24 mouse cellular contexts compared by ENCODE assay signal in genomic region chr17:32298125-32298524, GRCm38 (mm10). TPM values are rescaled to one million over a fixed set of nuclear protein-coding genes. Genes with fewer than 3 reads are reported as not detected.
A peak's percentile ranks its signal among the peaks of the same experiment; 100 is the strongest.
DNase-seq lines count a peak whose midpoint lies in the region; ATAC-seq and TF ChIP-seq lines count a peak whose summit lies in the region.
"Had no signal": no experiment of that assay in that cellular context is flagged by ENCODE, and none has a peak within 500 bp of the region (broad histone marks: within the 10 kb centered on the region; RNA-seq: fewer than 3 reads in every experiment).

No protein-coding gene starts in this region.

- DNase-seq in forebrain, postnatal 0 days, result no peak
- no peak for DNase-seq in left cerebral cortex, adult 2 months (ENCODE audit: extremely low spot score in 1 of 2, low spot score in 2 of 2)
- DNase-seq in left cerebral cortex, postnatal 10 days (ENCODE audit: extremely low spot score in 1 of 2, low spot score in 2 of 2), result no peak
- DNase-seq in midbrain, postnatal 0 days (ENCODE audit: low spot score), result no peak
- DNase-seq in midbrain, embryonic 11.5 days (ENCODE audit: low spot score, missing footprints), result no peak
- no peak for DNase-seq in cerebellum, adult 9-10 months
- no peak for DNase-seq in left cerebral cortex, postnatal 4 days
- DNase-seq: adrenal gland, postnatal 14 days; cerebellum, adult 11 months; cerebellum, postnatal 25 days; gastrocnemius, adult 2 months; heart, postnatal 4 days; kidney, adult 18-20 months; kidney, postnatal 10 days; midbrain, embryonic 14.5 days; right cerebral cortex, postnatal 25 days; thymus, adult 2 months had no signal

- no peaks in the 10 kb centered on the region for H3K36me3 ChIP-seq in forebrain, postnatal 0 days (ENCODE audit: insufficient read depth)
- peaks cover 11% of the 10 kb centered on the region for H3K36me3 ChIP-seq in forebrain, embryonic 13.5 days (ENCODE audit: poor library complexity, severe bottlenecking)
- no peaks in the 10 kb centered on the region for H3K36me3 ChIP-seq in midbrain, postnatal 0 days (ENCODE audit: insufficient read depth, low read length)
- no peaks in the 10 kb centered on the region for H3K36me3 ChIP-seq in midbrain, embryonic 11.5 days (ENCODE audit: control insufficient read depth, insufficient read depth, low read length)
- H3K36me3 ChIP-seq: hindbrain, embryonic 15.5 days; stomach, embryonic 15.5 days had no signal

- no peak overlapping the region for H3K4me2 ChIP-seq in forebrain, postnatal 0 days (ENCODE audit: low read depth)
- no peak overlapping the region for H3K4me2 ChIP-seq in forebrain, embryonic 13.5 days
- H3K4me2 ChIP-seq in midbrain, postnatal 0 days (ENCODE audit: low read depth, low read length, poor library complexity, severe bottlenecking), result no peak overlapping the region
- H3K4me2 ChIP-seq in midbrain, embryonic 11.5 days, result no peak overlapping the region
- H3K4me2 ChIP-seq: embryonic facial prominence, embryonic 15.5 days; heart, embryonic 13.5 days; hindbrain, embryonic 15.5 days; stomach, embryonic 15.5 days had no signal

- H3K9ac ChIP-seq in forebrain, postnatal 0 days, result no peak overlapping the region
- no peak overlapping the region for H3K9ac ChIP-seq in forebrain, embryonic 13.5 days
- H3K9ac ChIP-seq in midbrain, postnatal 0 days (replicated peaks; ENCODE audit: low read length, poor library complexity, severe bottlenecking), result no peak overlapping the region
- no peak overlapping the region for H3K9ac ChIP-seq in midbrain, embryonic 11.5 days (ENCODE audit: low read length)
- H3K9ac ChIP-seq: embryonic facial prominence, embryonic 15.5 days; heart, embryonic 13.5 days; hindbrain, embryonic 15.5 days; stomach, embryonic 15.5 days had no signal

- TF ChIP-seq CTCF in forebrain, postnatal 0 days (IDR thresholded peaks at IDR 0.05; ENCODE audit: low read depth), result peak; percentile 12; the same call in 1 of the 2 replicates
- peak; percentile 8; the same call in 1 of the 2 replicates for TF ChIP-seq CTCF in left cerebral cortex, adult 2 months (IDR thresholded peaks at IDR 0.05)
- peak; percentile 28; the same call in 1 of the 2 replicates for TF ChIP-seq CTCF in midbrain, postnatal 0 days (IDR thresholded peaks at IDR 0.05)

- intact Hi-C loops in left cerebral cortex, adult 2 months (cut with DNase I), result no loop called here
- intact Hi-C loops in left cerebral cortex, postnatal 10 days (cut with DNase I), result no loop called here
- intact Hi-C loops in left cerebral cortex, postnatal 4 days (cut with DNase I), result no loop called here

- no peaks in the 10 kb centered on the region for H3K27me3 ChIP-seq in forebrain, postnatal 0 days (ENCODE audit: insufficient read depth, low read length)
- no peaks in the 10 kb centered on the region for H3K27me3 ChIP-seq in forebrain, embryonic 13.5 days
- no peaks in the 10 kb centered on the region for H3K27me3 ChIP-seq in midbrain, postnatal 0 days (ENCODE audit: insufficient read depth, low read length)
- H3K27me3 ChIP-seq in midbrain, embryonic 11.5 days (ENCODE audit: control insufficient read depth, insufficient read depth, low read length), result no peaks in the 10 kb centered on the region
- H3K27me3 ChIP-seq: embryonic facial prominence, embryonic 15.5 days; heart, embryonic 13.5 days; hindbrain, embryonic 15.5 days; stomach, embryonic 15.5 days had no signal

- 96% methylated on average over 1 of the region's 1 CpGs for WGBS in forebrain, postnatal 0 days
- WGBS in forebrain, embryonic 13.5 days, result 96% methylated on average over 1 of the region's 1 CpGs
- 96% methylated on average over 1 of the region's 1 CpGs for WGBS in midbrain, postnatal 0 days
- WGBS in midbrain, embryonic 11.5 days, result 87% methylated on average over 1 of the region's 1 CpGs

- ATAC-seq in forebrain, postnatal 0 days, result no peak
- no peak for ATAC-seq in forebrain, embryonic 13.5 days
- ATAC-seq in midbrain, postnatal 0 days (ENCODE audit: low FRiP score), result no peak
- no peak for ATAC-seq in midbrain, embryonic 11.5 days (ENCODE audit: low FRiP score)

- no peak overlapping the region for H3K27ac ChIP-seq in forebrain, postnatal 0 days (ENCODE audit: low read depth, low read length)
- H3K27ac ChIP-seq in forebrain, embryonic 13.5 days, result no peak overlapping the region
- H3K27ac ChIP-seq in left cerebral cortex, adult 2 months, result no peak overlapping the region
- no peak overlapping the region for H3K27ac ChIP-seq in midbrain, postnatal 0 days (ENCODE audit: low read depth, low read length)
- H3K27ac ChIP-seq in midbrain, embryonic 11.5 days (ENCODE audit: low read depth, low read length), result no peak overlapping the region
- H3K27ac ChIP-seq: embryonic facial prominence, embryonic 15.5 days; forebrain, embryonic 10.5 days; gastrocnemius, adult 2 months; heart, embryonic 13.5 days; hindbrain, embryonic 15.5 days; stomach, embryonic 15.5 days had no signal

- no peaks in the 10 kb centered on the region for H3K9me3 ChIP-seq in forebrain, postnatal 0 days (ENCODE audit: low read length)
- no peaks in the 10 kb centered on the region for H3K9me3 ChIP-seq in forebrain, embryonic 13.5 days (replicated peaks)
- H3K9me3 ChIP-seq in midbrain, postnatal 0 days (ENCODE audit: low read length), result no peaks in the 10 kb centered on the region
- H3K9me3 ChIP-seq in midbrain, embryonic 11.5 days (ENCODE audit: control insufficient read depth, low read length), result no peaks in the 10 kb centered on the region
- H3K9me3 ChIP-seq: embryonic facial prominence, embryonic 15.5 days; forebrain, embryonic 10.5 days; heart, embryonic 13.5 days; hindbrain, embryonic 15.5 days; stomach, embryonic 15.5 days had no signal

- no peak overlapping the region for H3K4me3 ChIP-seq in forebrain, postnatal 0 days (ENCODE audit: low read depth, low read length)
- no peak overlapping the region for H3K4me3 ChIP-seq in forebrain, embryonic 13.5 days
- no peak overlapping the region for H3K4me3 ChIP-seq in left cerebral cortex, adult 2 months
- H3K4me3 ChIP-seq in midbrain, postnatal 0 days (ENCODE audit: low read depth, low read length), result no peak overlapping the region
- H3K4me3 ChIP-seq in midbrain, embryonic 11.5 days (ENCODE audit: low read depth, low read length), result no peak overlapping the region
- H3K4me3 ChIP-seq: embryonic facial prominence, embryonic 15.5 days; forebrain, embryonic 10.5 days; gastrocnemius, adult 2 months; heart, embryonic 13.5 days; hindbrain, embryonic 15.5 days; myocyte; stomach, embryonic 15.5 days had no signal

- no peaks in the 10 kb centered on the region for H3K4me1 ChIP-seq in forebrain, postnatal 0 days (ENCODE audit: insufficient read depth)
- H3K4me1 ChIP-seq in forebrain, embryonic 13.5 days, result no peaks in the 10 kb centered on the region
- H3K4me1 ChIP-seq in midbrain, postnatal 0 days (ENCODE audit: insufficient read depth, low read length), result no peaks in the 10 kb centered on the region
- H3K4me1 ChIP-seq in midbrain, embryonic 11.5 days (ENCODE audit: control insufficient read depth, insufficient read depth, low read length), result no peaks in the 10 kb centered on the region
- H3K4me1 ChIP-seq: embryonic facial prominence, embryonic 15.5 days; forebrain, embryonic 10.5 days; heart, embryonic 13.5 days; hindbrain, embryonic 15.5 days; stomach, embryonic 15.5 days had no signal

RNA-seq across cellular contexts. Expression of gene Brd4, which starts 13.6 kb away (rescaled TPM):
- total RNA-seq in forebrain, postnatal 0 days (2014; rRNA removed), result 28.2 and 37.7 TPM in 2 replicates
- polyA plus RNA-seq in forebrain, postnatal 0 days (2015; fragmentation: Nextera tagmentation; extraction: Ambion mirVana), result 59.2 and 85.6 TPM in 2 replicates
- 84.5 and 87.1 TPM in 2 replicates for polyA plus RNA-seq in forebrain, embryonic 13.5 days (2015; fragmentation: Nextera tagmentation; extraction: Ambion mirVana)
- total RNA-seq in left cerebral cortex, adult 2 months (2021), result 100 to 1,000 TPM; 121 to 138 TPM
- 100 to 1,000 TPM; 115 to 123 TPM for total RNA-seq in left cerebral cortex, postnatal 10 days (2021)
- 49.2 and 49.7 TPM in 2 replicates for total RNA-seq in midbrain, postnatal 0 days (2014; rRNA removed)
- polyA plus RNA-seq in midbrain, postnatal 0 days (2015; fragmentation: Nextera tagmentation; extraction: Ambion mirVana), result 68.0 and 81.6 TPM in 2 replicates
- polyA plus RNA-seq in midbrain, embryonic 11.5 days (2014; fragmentation: Nextera tagmentation; extraction: Ambion mirVana), result 82.8 and 97.9 TPM in 2 replicates
- total RNA-seq in left cerebral cortex, postnatal 4 days (2021), result 100 to 1,000 TPM; 132 to 137 TPM

RNA-seq across cellular contexts. Expression of gene Akap8, which starts 22.9 kb away (rescaled TPM):
- total RNA-seq in forebrain, postnatal 0 days (2014; rRNA removed), result 75.0 and 114 TPM in 2 replicates
- 44.8 and 64.3 TPM in 2 replicates for polyA plus RNA-seq in forebrain, postnatal 0 days (2015; fragmentation: Nextera tagmentation; extraction: Ambion mirVana)
- polyA plus RNA-seq in forebrain, embryonic 13.5 days (2015; fragmentation: Nextera tagmentation; extraction: Ambion mirVana), result 112 and 114 TPM in 2 replicates
- 100 to 1,000 TPM in 1 of 2 experiments, 10 to 100 TPM in 1; 99.6 to 110 TPM for total RNA-seq in left cerebral cortex, adult 2 months (2021)
- 10 to 100 TPM; 90.9 to 94.2 TPM for total RNA-seq in left cerebral cortex, postnatal 10 days (2021)
- 96.5 and 131 TPM in 2 replicates for total RNA-seq in midbrain, postnatal 0 days (2014; rRNA removed)
- polyA plus RNA-seq in midbrain, postnatal 0 days (2015; fragmentation: Nextera tagmentation; extraction: Ambion mirVana), result 66.8 and 81.1 TPM in 2 replicates
- 53.0 and 55.4 TPM in 2 replicates for polyA plus RNA-seq in midbrain, embryonic 11.5 days (2014; fragmentation: Nextera tagmentation; extraction: Ambion mirVana)
- total RNA-seq in left cerebral cortex, postnatal 4 days (2021), result 100 to 1,000 TPM; 111 to 123 TPM

RNA-seq across cellular contexts. Expression of gene Akap8l, which starts 52.3 kb away (rescaled TPM):
- total RNA-seq in forebrain, postnatal 0 days (2014; rRNA removed), result 74.2 and 86.2 TPM in 2 replicates
- polyA plus RNA-seq in forebrain, postnatal 0 days (2015; fragmentation: Nextera tagmentation; extraction: Ambion mirVana), result 76.0 and 80.5 TPM in 2 replicates
- polyA plus RNA-seq in forebrain, embryonic 13.5 days (2015; fragmentation: Nextera tagmentation; extraction: Ambion mirVana), result 113 and 119 TPM in 2 replicates
- 100 to 1,000 TPM; 230 to 236 TPM for total RNA-seq in left cerebral cortex, adult 2 months (2021)
- 100 to 1,000 TPM; 128 to 135 TPM for total RNA-seq in left cerebral cortex, postnatal 10 days (2021)
- 69.9 and 83.6 TPM in 2 replicates for total RNA-seq in midbrain, postnatal 0 days (2014; rRNA removed)
- polyA plus RNA-seq in midbrain, postnatal 0 days (2015; fragmentation: Nextera tagmentation; extraction: Ambion mirVana), result 113 and 117 TPM in 2 replicates
- polyA plus RNA-seq in midbrain, embryonic 11.5 days (2014; fragmentation: Nextera tagmentation; extraction: Ambion mirVana), result 67.1 and 67.4 TPM in 2 replicates
- 100 to 1,000 TPM in 1 of 2 experiments, 10 to 100 TPM in 1; 98.5 to 109 TPM for total RNA-seq in left cerebral cortex, postnatal 4 days (2021)
